Mouse (Mus musculus) lung, embryonic 14.5 days (tissue): ENCODE measurements at regions not wholly inside any gene's neighbourhood (a gene's known extent, or its start where the extent isn't known, plus 50 kb on each side); places are given as distances from the start of the nearest gene placed in this dataset.
"Not testable (repeated sequence)": the region's sequence is repeated elsewhere in the genome, so short reads cannot be mapped to it uniquely, and the experiment has no call there.

ENCODE experiments used
- ATAC-seq: fragments of 200-750 bp; cut with Nextera tagmentation; 2 replicates; pipeline ENCODE4 v1.8.0; 2017; ENCODE audit warnings: mild to moderate bottlenecking, moderate TSS enrichment, moderate library complexity; ENCODE audit not compliant: insufficient read depth
- DNase-seq: peaks from one replicate; pipeline ENCODE4 v3.0.0-alpha.2; 2015
- H3K27ac ChIP-seq: fragments of 300-500 bp; sonication (generic); 2 replicates; pipeline ENCODE4 v1.5.1; 2014; ENCODE audit warnings: low read depth, mild to moderate bottlenecking, moderate library complexity
- H3K27me3 ChIP-seq: fragments of 300-500 bp; sonication (generic); 2 replicates; pipeline ENCODE4 v1.6.1; 2014; ENCODE audit warnings: low read length, control low read depth; ENCODE audit not compliant: insufficient read depth
- H3K36me3 ChIP-seq: fragments of 300-500 bp; sonication (generic); 2 replicates; pipeline ENCODE4 v1.6.1; 2014; ENCODE audit warnings: control low read depth; ENCODE audit not compliant: insufficient read depth
- H3K4me1 ChIP-seq: fragments of 300-500 bp; sonication (generic); 2 replicates; pipeline ENCODE4 v1.6.1; 2014; ENCODE audit warnings: antibody characterized with exemption, control low read depth; ENCODE audit not compliant: insufficient read depth
- H3K4me2 ChIP-seq: fragments of 300-500 bp; sonication (generic); 2 replicates; pipeline ENCODE4 v1.6.1; 2014; ENCODE audit warnings: mild to moderate bottlenecking
- H3K4me3 ChIP-seq: fragments of 300-500 bp; sonication (generic); 2 replicates; pipeline ENCODE4 v1.5.1; 2014; ENCODE audit warnings: low read depth, low read length
- H3K9ac ChIP-seq: fragments of 300-500 bp; sonication (generic); 2 replicates; pipeline ENCODE4 v1.6.1; 2014
- H3K9me3 ChIP-seq: fragments of 300-500 bp; sonication (generic); 2 replicates; pipeline ENCODE4 v1.6.1; 2016; ENCODE audit warnings: low read depth, low read length, control low read depth
- CTCF ChIP-seq: IDR thresholded peaks from 2 replicates; pipeline ENCODE4 v1.5.1; 2016; ENCODE audit warnings: antibody characterized with exemption, low read depth
- whole genome bisulfite sequencing: fragments of 180-500 bp; shearing (Covaris S2); extraction: QIAGEN DNeasy Blood & Tissue Kit; methylation state at CpG from one replicate; pipeline ENCODE4 v1.1.7; 2014; 5-methylcytosine and 5-hydroxymethylcytosine counted together

DNA sequence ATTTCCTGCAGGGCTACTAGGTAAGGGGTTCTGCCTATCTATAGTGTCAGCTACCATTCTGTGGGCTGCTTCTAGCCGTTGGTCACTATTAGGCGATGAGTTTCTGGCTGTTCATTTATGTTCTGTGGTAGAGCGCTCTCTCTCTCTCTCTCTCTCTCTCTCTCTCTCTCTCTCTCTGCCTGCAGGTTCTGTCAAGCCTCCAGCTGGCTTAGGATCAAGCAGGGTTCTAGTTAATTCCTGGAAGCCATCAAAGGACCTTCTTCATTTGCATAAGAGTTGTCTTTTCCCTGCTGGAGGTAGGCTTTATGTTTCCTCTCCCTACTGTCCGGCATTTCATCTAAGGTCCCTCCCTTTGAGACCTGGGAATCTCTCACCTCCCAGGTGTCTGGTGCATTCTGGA is 98.6 kb upstream of the Ttc29 start:
- H3K9me3 ChIP-seq = no peaks in the 10 kb centered on the region
- no peak overlapping the region for H3K9ac ChIP-seq
- H3K27ac ChIP-seq = no peak overlapping the region
- no peak overlapping the region for H3K4me3 ChIP-seq
- no peaks in the 10 kb centered on the region for H3K4me1 ChIP-seq
- DNase-seq = no peak
- H3K27me3 ChIP-seq = no peaks in the 10 kb centered on the region
- no peak overlapping the region for H3K4me2 ChIP-seq
- H3K36me3 ChIP-seq = no peaks in the 10 kb centered on the region
- no peak for TF ChIP-seq CTCF
- no peak for ATAC-seq
- WGBS = 44% methylated on average over 4 of the region's 4 CpGs

DNA sequence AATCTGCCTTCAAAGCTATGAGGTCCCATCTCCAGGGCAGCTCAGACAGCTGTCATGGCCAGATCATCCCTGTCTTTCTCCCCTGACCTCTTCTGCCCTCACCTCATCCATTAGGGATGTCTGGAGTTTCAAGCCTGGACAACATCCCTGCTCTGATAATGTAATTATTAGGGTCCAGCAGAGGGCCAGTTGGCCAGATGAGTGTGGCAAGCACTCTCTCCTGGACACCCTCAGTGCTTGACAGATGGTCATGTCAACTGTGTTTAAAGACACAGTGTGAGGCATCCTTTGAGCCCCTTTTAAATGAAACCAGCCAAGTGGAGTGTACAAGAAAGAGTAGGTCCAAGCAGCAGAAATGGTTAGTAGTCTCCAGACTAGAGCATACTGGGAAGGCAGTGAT is 95.9 kb upstream of the Ttc29 start:
- Histone ChIP-seq H3K4me1 (no peaks in the 10 kb centered on the region), H3K4me2 (no peak overlapping the region), H3K9ac (no peak overlapping the region), H3K9me3 (no peaks in the 10 kb centered on the region), H3K27me3 (no peaks in the 10 kb centered on the region), H3K27ac (no peak overlapping the region), H3K4me3 (no peak overlapping the region), H3K36me3 (no peaks in the 10 kb centered on the region)
- TF ChIP-seq CTCF = no peak
- ATAC-seq (no peak), DNase-seq (no peak)

DNA sequence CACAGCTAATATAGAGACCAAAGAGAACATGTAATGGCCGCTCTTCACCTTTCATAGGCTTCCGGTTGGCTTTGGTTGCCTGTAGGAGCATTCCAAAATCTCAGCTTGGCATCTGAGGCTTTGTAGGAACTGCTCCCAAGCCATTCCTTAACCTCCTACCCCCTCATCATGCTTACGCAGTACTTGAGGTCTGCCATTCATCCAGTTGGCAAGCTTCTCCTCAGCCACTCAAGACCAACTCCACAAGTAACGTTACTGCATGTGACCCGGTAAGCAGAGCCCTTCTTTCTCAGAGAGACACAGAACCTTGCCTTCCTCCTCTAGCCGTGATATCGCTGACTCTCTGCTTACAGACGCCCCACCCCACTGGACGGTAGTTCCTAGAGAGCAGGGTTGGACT is 94.6 kb upstream of the Ttc29 start:
- TF ChIP-seq CTCF = no peak
- DNase-seq (no peak), ATAC-seq (no peak)
- Histone ChIP-seq H3K4me1 (no peaks in the 10 kb centered on the region), H3K36me3 (no peaks in the 10 kb centered on the region), H3K9me3 (no peaks in the 10 kb centered on the region), H3K4me2 (no peak overlapping the region), H3K9ac (no peak overlapping the region), H3K4me3 (no peak overlapping the region), H3K27ac (no peak overlapping the region), H3K27me3 (no peaks in the 10 kb centered on the region)
- 74% methylated on average over 9 of the region's 9 CpGs for WGBS

DNA sequence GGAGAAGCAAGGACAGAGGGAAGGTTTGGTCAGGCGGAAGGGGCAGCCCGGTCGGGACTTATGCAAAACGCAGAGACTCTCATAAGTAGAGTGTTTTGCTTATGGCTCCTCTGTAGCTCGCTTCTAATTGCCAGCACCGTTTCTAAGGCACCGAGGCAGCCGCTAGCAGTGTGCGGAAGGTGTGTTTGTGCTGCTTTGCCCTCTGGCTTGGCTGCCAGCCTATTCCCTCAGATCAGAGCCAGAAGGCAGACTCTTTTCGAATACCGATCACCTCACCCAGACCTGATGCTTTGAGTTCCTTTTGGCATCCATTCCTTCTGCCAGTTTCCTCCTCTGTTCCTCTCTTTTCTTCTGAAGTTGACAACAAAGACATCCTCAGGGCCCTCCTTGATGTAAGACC is 93.4 kb upstream of the Ttc29 start:
- WGBS = 64% methylated on average over 11 of the region's 11 CpGs
- no peaks in the 10 kb centered on the region for H3K9me3 ChIP-seq
- H3K36me3 ChIP-seq = no peaks in the 10 kb centered on the region
- no peak overlapping the region for H3K9ac ChIP-seq
- no peak overlapping the region for H3K27ac ChIP-seq
- no peaks in the 10 kb centered on the region for H3K4me1 ChIP-seq
- no peak overlapping the region for H3K4me3 ChIP-seq
- DNase-seq (no peak), ATAC-seq (no peak)
- H3K27me3 ChIP-seq = no peaks in the 10 kb centered on the region
- no peak overlapping the region for H3K4me2 ChIP-seq
- TF ChIP-seq CTCF = no peak

DNA sequence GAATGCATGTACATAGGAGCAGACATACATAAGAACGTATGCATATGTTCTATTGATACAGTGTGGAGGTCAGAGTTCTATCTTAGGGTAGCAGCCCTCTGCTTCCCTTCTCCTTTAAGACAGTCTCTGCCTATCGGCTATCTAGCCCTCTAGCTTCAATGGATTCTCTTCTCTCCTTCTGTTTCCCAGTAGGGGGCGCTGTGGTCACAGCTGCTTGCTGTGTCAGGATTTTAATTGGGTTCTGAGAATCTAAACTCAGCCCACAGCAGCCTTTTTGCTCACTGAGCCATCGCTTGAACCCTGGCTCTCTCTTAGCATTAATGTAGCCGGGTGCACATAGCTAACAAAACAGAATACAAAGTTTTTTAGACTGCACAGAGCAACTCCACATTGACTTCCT is 88.8 kb upstream of the Ttc29 start:
- Histone ChIP-seq H3K27me3 (no peaks in the 10 kb centered on the region), H3K9me3 (no peaks in the 10 kb centered on the region), H3K4me2 (no peak overlapping the region), H3K36me3 (no peaks in the 10 kb centered on the region), H3K9ac (no peak overlapping the region), H3K27ac (no peak overlapping the region), H3K4me3 (no peak overlapping the region), H3K4me1 (no peaks in the 10 kb centered on the region)
- TF ChIP-seq CTCF = peak; percentile 64
- WGBS = 52% methylated on average over 5 of the region's 5 CpGs
- ATAC-seq = no peak
- peak; percentile 53 for DNase-seq

DNA sequence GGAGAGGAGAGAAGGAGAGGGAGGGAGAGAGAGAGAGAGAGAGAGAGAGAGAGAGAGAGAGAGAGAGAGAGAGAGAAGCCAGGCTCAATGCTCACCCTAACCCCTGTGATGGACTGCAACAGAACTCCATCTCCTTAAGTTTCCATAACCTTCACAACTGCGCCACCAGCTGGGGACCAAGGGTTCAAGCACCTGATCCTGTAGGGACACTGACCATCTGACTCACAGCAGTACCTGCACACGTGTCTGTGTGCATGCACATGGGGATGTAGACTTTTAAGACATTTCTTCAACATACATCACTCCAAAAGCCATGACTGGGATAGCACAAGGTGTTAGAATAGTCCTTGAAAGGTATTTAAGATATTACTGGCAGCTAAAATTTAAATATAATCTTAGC is 85.2 kb upstream of the Ttc29 start:
- no peak overlapping the region for H3K4me3 ChIP-seq
- ATAC-seq (no peak), DNase-seq (peak; percentile 68)
- peak; percentile 63 for TF ChIP-seq CTCF
- H3K4me1 ChIP-seq = no peaks in the 10 kb centered on the region
- H3K4me2 ChIP-seq = no peak overlapping the region
- no peaks in the 10 kb centered on the region for H3K27me3 ChIP-seq
- no peaks in the 10 kb centered on the region for H3K9me3 ChIP-seq
- H3K27ac ChIP-seq = no peak overlapping the region
- WGBS = 12% methylated on average over 2 of the region's 2 CpGs
- no peak overlapping the region for H3K9ac ChIP-seq
- no peaks in the 10 kb centered on the region for H3K36me3 ChIP-seq

DNA sequence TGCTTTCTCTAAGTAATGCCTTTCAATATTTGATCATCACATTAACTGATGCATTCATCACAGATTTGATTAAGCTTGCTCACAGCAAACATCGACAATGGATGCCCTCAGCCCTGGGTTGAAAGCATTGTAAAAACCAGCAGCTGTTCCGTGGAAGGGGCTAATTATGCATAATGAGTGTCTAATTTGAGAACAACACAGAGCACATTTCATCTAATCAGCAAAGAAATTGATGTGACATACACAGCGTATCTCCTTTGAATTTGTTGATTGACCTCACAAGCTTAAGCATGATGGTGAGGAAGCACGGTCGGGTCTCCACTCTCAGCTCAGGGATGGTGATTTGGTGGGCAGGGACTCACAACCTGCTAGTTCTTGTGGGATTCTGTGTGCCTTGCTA is 84.0 kb upstream of the Ttc29 start:
- 76% methylated on average over 5 of the region's 5 CpGs for WGBS
- DNase-seq = no peak
- H3K4me2 ChIP-seq = no peak overlapping the region
- no peak overlapping the region for H3K9ac ChIP-seq
- ATAC-seq = no peak
- H3K4me1 ChIP-seq = no peaks in the 10 kb centered on the region
- no peaks in the 10 kb centered on the region for H3K27me3 ChIP-seq
- H3K27ac ChIP-seq = no peak overlapping the region
- H3K36me3 ChIP-seq = no peaks in the 10 kb centered on the region
- no peaks in the 10 kb centered on the region for H3K9me3 ChIP-seq
- H3K4me3 ChIP-seq = no peak overlapping the region
- TF ChIP-seq CTCF = no peak

DNA sequence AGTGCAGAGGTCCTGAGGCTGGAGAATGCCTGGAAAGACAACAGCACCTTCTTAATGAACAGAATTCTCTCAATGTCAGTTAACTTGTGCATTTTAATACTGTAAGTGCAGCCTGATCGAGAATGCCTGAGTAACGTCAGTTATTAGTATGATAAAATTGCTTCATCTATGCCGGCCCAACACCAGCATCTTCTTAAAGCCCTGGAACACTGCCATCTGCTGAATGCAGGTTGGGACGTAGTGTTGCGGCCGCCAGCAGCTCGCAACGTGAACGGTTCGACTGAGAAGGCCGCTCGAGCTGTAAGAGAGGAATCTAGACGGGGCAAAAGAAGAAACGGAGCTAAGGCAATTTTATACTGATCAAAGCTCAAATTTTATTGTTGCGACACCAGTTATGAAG is 73.6 kb upstream of the Ttc29 start:
- not testable (repeated sequence) for H3K9ac ChIP-seq, H3K9me3 ChIP-seq, H3K4me2 ChIP-seq, ATAC-seq, H3K36me3 ChIP-seq, H3K27me3 ChIP-seq, H3K4me1 ChIP-seq, H3K27ac ChIP-seq, H3K4me3 ChIP-seq
- DNase-seq = peak; percentile 16
- 56% methylated on average over 12 of the region's 15 CpGs for WGBS
